Mouse (Mus musculus) right cerebral cortex, postnatal 25 days (tissue): ENCODE data around the gene Arhgap40.
A peak's percentile ranks its signal among the peaks of the same experiment; 100 is the strongest.

ENCODE experiments used
- DNase-seq: peaks from one replicate; pipeline ENCODE4 v3.0.0; 2022

Gene Arhgap40

DNA sequence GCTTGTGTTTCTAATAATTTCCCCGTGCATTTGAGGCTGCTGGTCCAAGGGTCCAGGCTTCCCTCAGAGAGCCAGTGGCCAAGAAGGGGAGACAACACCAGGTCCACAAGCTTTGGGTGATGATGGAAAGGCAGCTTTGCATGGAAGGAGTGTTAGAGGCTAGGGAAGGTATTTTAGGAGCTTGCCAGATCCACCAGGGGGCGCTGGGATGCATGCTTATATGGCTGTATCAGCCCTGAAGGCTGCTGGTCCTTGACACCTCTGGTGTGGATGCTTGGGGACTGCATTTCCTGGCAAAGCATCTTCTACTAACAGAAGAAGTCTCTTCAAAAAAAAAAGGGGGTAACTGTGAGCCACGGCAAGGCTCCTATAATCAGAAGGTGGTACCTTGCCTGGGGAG lies 37.5 kb downstream of the Arhgap40 start:
- peak; percentile 65 for DNase-seq

DNA sequence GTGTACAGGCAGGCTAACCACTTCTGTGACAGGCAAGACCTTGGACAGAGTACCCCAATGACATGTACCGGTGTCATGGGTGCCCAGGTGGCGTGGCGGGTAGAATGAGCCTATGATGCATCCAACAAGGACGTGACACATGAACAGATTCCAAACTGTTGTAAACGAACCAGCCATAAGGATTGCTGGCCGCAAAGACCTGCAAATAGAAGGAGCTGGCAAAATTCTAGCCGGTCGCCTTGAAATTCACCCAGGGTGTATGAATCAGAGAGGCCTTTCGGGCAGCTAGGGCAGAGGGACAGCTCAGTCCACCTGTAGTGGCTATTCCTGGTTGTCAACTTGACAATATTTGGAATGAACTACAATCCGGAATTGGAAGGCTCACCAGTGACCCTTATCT lies 41.8 kb downstream of the Arhgap40 start:
- DNase-seq = no peak

DNA sequence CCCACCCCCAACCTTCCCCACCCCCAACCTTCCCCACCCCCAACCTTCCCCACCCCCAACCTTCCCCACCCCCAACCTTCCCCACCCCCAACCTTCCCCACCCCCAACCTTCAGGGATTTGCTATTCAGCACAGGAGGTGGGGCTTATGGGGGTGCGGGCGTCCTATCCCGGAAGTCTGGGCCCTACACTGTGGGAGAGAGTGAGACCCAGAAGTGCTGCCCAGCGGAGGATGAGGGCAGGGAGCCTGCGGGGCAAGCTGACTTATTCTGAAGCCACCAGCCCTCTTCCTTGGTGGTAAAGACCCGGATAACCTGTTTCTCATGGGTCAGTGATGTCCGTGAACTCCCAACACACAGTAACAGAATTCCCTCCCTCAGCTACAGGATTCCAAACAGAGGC lies 42.7 kb downstream of the Arhgap40 start:
- DNase-seq = no peak

DNA sequence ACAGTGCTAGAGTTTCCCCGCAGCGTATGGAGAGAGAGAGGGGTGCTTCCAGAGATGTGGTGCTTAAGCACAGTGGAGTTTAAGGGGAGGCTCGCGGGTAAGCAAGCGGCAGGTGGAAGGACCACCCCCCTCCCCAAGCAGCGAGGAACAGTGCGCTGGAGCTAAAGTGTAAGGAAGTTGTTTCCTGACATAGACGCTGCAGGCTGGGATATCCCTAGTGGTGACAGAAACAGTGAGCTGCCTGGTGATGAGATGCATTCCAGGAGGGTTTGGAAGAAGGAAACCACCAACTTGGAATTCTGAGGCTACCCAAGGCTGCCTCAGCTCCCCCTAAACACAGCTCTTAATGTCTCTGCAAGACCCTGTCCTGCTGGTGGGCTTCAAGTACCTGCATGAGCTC lies 43.2 kb downstream of the Arhgap40 start:
- no peak for DNase-seq

DNA sequence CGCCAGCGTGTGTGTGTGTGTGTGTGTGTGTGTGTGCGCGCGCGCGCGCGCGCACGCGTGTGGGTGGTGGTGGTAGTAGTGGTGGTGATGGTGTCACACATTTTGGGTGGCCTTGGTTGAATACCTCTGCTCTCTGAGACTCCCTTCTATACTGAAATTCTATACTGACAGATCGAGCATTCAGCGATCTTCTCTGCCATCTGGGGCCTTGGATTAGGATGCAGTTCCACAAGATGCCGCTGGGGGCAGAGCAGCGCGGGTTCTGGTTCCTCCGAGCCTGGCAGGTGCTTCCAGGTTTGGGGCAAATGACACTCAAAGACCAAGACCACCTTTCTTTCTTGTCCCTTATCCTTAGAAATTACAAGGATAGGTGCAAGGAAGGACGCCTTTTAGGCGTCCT lies 43.6 kb downstream of the Arhgap40 start:
- peak; percentile 74 for DNase-seq

DNA sequence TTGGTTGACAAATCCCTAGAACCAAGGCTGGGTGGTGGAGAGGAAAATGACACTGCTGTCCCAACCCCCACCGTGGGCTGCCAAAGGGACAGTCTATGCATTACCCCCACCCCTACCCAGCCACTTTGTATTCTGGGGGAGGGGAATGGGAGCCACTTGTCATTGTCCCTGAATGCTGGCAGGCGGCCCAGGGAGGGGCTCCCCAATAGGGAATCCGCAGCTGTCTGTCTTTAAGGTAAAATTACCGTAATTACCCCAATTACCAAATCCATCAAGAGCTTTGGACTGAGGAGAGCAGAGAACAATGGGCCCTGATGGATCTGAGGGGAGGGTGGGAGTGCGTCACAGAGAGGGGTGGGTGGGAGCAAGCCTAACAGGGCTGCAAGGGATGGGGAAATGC lies 44.2 kb downstream of the Arhgap40 start:
- no peak for DNase-seq

DNA sequence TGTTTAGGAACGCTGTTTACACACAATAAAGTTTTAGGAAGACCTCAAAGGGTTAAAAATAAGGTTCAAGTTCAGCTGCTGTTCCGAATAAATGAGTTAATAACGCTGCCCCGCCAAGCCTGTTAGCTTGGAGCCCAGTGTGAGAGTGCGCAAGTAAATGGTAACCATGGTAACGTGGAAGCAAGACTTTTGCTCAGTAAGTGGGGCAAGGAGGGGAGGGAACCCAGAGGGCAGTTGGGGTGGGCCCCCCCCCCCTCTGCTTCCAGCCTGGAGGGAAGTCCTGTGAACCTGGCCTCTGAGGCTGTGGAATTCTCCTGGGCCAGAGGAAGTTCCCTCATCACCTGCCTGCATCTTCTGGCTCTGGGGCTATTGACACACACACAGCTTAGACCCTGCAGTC lies 47.3 kb downstream of the Arhgap40 start:
- DNase-seq = no peak

DNA sequence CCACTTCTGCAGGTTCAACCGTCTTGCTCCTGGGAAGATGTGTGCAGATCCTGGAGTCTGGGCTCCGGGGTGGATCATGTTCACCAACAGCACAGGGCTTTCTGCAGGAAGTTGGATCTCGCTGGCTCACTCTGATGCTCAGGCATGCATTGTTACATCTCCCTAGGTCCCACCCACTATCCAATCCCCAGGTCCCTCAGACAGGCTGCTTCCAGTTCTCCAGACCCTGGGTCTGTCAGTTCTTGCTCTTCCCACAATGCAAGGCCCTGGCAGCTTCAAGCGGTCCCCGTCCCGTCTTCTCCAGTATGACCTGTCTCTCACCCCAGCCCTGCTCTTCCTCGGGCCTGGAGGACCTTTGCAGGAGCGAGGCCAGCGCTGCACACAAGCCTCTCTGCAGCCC lies 48.2 kb downstream of the Arhgap40 start:
- no peak for DNase-seq

DNA sequence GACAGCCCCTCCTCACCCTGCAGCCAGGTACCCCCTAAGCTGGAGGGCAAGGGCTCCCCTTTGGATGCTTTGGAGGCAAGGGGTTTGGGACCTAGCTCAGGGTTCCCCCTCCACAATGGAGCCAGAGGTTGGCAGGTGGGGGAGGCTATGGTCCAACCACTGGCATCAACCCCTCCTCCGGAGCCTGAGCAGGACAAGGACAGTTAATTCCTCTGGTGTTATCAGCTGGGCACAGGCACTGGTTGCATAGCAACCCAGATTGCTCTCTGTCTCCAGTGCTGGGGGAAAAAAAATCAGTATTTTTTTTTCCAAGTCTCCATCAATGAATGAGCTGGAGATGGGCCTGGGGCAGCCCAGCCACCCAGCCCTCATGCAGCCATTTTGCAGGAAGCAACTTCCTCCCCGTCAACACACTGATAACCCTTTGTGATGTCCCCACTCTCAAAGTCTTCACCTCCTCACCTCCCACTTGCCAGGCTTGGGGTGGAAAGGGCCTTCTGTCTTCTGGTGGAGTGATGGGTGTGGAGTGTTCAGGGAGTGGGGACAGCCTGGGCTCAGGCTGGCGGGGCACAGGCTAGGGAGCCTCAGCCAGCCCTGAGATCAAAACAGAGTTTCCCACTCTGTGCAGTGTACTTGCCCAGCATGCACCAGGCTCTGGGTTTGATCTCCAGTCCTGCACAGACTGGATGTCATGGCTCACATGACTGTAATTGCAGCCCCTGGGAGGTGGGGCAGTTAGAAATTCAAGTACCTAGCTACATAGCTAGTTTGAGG lies 49.0 kb downstream of the Arhgap40 start:
- no peak for DNase-seq

DNA sequence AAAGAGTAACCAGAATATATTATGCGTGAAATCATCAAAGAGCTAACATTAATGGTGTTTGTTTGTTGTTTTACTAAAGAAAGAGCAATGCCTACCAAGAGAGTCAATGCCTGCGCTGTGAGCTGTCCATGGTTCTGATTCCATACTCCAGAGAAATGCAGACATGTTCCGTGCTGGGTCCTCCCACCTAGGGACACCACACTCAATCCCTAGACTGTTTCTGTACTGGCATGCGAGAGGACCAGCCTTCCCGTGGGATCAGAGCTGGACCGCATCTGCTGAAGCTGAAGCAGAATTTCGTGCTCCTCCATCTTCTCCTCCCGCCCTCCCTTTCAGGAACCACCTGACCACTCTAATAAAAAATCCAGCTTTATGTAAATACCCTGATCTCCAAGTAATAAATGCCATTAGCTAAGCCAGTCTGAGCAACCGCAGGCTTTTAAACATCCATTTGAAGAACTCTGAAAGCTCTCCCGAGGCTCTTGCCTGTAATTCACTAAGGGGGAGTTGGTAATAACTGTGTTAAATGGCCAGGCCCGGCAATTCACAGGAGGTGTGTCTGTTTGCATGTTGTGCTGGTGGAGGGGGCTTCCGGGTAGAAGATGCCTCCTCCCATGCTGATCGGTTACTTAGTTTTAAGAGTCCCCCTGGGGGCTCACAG lies 58.0 kb downstream of the Arhgap40 start:
- no peak for DNase-seq

DNA sequence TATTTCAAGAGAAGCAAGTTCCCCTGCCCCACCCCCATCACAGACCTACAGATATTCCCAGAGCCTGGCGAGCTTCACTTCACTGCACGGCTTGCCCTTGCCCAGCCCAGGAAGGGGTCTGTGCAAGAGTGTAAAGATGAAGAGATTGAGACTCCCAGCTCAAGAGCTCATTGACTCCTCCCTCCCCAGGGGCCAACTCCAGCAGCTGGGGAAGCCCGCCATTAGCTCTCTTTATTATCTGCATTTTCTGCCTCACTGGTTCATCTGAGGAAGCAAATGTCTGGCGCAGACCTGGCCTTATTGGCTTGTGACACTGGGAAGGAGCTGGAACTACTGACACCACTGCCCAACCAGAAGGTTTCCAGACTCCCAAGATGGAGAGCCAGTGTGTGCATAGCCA lies 67.4 kb downstream of the Arhgap40 start:
- DNase-seq = no peak

DNA sequence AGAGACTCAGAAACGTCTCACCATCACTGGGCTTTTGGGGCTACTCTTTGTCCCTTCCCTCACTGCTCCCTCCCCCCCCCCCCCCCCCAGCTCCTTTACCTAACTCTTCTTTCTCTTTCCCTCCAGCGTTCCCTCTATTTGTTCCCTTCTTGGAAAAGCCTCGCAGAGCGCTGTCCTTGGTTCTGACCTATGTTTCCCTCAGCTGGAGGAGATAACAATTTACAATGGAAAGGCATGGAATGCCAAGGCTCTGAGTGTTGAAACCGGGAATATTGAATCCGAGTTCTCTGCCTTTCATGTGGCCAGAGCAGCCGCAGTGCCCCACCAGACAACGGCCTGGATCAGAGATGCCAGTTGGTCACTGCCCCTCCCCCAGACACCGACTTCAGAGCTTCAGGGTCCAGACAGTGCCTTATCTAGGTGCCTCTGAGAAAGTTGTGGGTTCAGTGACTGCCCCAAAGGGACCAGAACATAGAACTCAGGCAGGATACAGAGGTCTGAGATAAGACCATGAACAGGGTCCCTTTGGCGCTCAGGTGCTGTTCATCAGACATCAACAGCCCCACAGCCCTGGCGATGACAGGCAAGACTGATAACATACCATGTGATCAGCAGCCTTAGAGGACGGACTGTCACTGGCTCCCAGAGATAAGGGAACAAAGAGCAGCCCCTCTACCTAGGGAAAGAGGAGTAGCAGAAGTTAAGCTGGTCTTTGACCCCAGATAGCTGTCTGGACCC lies 72.2 kb downstream of the Arhgap40 start:
- DNase-seq = no peak

DNA sequence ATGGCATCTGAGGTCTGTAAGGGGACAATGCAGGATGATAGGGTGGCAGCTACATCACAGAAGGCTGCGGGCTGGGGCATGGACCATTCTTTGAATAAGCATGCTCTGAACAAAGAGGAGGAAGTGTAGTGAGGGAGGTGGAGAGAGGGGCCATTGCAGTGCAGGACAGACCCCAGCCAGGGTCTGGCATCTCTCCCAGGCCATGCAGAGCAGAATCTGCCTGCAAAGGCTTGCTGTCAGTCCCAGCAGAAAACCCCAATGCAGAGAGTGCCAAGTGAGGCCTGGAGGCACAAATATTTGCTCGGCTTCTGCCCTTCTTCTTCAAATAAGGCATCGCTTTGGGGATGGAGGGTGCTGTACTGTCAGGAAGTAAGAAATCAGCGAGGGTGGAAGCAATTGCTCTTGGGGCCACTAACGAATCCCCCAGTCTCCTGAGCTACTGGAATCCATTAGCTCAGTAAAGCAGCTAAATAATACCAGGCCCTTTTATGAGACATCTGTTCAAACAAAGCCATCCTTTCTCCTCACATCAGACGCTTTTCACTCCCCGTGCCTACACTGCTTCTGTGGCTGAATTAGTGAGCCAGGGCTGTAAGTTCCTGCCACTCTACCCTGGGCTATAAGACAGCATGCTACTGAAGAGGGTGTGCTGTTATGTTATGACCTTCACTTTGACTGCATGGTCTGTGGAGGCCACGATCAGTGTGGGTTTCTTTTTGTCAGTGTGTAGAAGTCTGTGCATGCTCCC lies 76.1 kb downstream of the Arhgap40 start:
- DNase-seq = no peak

DNA sequence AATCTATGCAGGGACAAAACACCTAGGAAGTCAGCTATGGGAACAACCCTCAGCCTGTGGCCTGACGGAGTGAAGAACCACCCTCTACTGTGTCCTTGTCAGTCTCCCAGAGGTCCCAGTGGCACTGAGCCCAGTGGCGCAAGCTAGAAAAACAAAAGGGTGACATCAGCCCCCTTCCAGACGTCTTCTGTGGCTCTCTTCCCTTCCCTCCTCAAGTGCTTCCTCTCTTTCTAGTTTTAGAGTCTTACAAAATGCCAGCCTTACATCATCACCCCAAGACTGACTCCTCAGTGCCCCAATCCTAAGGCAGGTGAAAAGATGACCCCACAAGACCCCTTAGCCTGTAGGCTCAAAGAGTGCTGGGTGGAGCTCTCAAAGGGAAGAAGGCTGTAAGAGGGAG lies 77.9 kb downstream of the Arhgap40 start:
- no peak for DNase-seq

DNA sequence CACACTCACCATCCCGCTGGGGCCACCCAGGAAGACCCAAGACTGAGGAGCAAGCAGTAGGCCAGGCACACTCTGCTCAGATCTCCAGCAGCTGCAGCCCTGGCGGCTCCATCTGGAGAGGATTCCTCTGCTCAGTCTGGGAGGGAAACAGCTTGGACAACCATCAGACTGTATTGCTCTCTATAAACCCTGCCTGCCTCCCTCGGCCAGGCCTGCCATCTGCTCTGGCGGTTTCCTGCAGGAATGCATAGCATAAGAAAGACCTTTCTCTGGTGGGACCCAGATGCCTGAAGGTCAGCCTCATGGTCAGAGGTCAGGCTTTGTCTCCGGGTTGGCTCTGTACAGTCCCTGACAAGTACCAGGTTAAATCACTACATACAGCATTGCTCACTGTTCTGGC lies 78.7 kb downstream of the Arhgap40 start:
- DNase-seq = no peak

DNA sequence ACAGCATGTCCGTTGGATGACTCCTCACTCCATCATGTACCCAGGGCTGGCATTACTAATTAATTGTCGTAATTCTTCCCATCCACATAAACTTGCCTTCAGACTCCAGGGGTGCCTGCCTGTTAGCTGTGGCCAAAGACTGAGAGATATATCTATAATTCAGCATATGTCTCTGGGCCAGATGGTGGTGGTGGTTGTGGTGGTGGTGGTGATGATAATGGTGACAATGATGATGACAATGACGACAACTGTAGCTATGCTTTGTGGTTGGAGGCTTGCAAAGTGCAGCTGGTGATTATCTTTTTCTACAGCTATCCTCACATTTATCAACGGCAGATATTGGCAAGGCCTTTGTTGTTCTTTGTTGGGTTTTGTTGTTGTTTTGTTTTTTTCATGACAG lies 80.8 kb downstream of the Arhgap40 start:
- DNase-seq = no peak

DNA sequence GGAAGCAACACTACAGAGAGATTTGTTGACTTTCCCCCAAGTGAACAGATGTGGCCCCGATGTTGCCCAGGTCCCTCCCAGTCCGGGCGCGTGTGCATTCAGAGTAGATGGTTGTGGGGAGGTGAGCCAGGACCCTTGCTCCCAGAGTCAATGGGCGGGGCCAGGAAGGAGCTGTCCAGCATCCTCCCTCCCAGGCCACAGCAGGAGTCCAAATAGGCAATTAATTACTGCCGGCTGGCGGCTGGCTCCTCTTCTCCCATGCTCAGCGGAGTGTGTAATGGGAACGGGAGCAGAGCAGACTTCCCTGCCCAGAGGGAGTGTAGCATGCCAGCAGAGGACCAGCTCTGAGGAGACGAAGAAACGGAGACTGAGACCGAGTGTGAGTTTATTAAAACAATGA lies 82.5 kb downstream of the Arhgap40 start:
- no peak for DNase-seq

DNA sequence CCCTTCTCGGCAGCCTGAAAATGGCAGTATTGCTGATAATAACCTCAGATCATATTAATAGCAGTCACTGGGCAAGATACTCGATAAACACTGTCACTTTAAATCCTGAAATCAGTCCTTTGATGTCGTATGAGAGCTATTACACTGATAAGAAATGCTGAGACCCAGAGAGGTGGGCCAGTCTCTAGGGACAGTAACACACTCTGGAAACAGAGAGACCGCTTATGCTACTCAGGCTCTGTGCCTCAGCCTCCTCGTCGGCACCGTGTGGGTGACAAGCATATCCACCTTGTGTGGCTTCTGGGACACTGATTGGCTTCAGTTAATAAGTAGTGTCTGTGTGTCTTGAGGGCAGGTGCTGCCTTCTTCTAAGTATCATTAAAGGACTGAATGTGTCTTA lies 83.0 kb downstream of the Arhgap40 start:
- DNase-seq = no peak

DNA sequence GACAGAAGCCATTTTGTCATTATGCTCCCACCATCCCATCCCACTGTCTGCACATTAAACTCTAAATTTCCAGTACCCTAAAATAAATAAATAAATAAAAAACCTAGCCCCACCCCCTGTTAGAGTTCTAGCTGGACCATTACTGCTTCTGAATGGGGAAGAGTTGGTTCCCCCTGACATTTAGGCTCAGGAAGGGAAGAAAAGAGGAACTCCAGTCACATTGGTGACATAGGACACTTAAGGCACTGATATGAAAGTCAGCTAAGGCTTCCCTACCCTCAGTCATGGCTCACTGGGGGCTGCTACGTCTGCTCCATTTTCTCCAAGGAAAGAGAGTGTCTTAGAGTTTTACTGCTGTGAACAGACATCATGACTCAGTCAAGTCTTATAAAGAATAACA lies 84.2 kb downstream of the Arhgap40 start:
- no peak for DNase-seq
